Mouse (Mus musculus): ENCODE measurements at regions not wholly inside any gene's neighbourhood (a gene's known extent, or its start where the extent isn't known, plus 50 kb on each side); places are given as distances from the start of the nearest gene placed in this dataset.
A peak's percentile ranks its signal among the peaks of the same experiment; 100 is the strongest.

DNA sequence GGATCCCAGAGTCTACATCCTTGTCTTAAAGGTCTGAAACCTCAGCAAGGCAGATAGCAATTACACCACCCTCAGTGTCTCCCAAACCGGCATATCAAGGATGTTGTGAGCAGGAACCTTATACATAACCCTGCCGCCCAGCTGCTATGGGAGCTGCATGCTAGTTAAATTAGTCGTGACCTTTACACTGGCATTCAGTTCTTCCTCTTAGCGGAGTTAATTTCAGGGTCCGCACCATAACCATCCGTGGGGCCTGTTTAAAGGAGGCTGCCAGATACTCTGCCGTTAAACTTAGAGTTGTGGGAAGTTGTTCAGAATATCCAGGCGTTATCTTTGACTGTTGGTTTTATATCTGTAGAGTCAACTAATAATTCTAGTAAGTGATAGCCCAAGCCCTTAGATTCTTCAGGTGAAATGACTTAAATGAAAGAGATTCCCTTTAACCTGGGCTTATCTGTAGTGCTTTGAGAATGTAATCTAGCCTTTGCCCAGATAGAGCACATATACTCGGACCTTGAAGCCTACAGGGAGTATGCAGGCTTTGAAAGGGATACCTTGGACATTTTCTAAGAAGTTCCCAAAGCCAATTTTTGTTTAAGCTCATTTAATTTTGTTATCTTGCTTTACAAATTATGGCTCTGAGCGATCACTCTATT lies 153.3 kb upstream of the Spaca1 start:
- TF ChIP-seq CTCF (conservative IDR thresholded peaks at IDR 0.05; ENCODE audit: insufficient read depth, insufficient read length, low read depth, low read length): no peak
- no peak for TF ChIP-seq POLR2A (IDR thresholded peaks at IDR 0.05; ENCODE audit: low read depth, low read length)
- H3K27ac ChIP-seq (ENCODE audit: insufficient read depth, low read depth, low read length): no peak overlapping the region
- no peak overlapping the region for H3K4me3 ChIP-seq (ENCODE audit: insufficient read depth, low read depth, low read length)
- H3K27me3 ChIP-seq (replicated peaks; ENCODE audit: control insufficient read depth, insufficient read depth, low read length): no peaks in the 10 kb centered on the region
- 84% methylated on average over 10 of the region's 10 CpGs for WGBS
- no peaks in the 10 kb centered on the region for H3K36me3 ChIP-seq (ENCODE audit: control insufficient read depth, insufficient read depth, low read length)
- DNase-seq: no peak
- no peaks in the 10 kb centered on the region for H3K4me1 ChIP-seq (ENCODE audit: control insufficient read depth, insufficient read depth, low read length)

DNA sequence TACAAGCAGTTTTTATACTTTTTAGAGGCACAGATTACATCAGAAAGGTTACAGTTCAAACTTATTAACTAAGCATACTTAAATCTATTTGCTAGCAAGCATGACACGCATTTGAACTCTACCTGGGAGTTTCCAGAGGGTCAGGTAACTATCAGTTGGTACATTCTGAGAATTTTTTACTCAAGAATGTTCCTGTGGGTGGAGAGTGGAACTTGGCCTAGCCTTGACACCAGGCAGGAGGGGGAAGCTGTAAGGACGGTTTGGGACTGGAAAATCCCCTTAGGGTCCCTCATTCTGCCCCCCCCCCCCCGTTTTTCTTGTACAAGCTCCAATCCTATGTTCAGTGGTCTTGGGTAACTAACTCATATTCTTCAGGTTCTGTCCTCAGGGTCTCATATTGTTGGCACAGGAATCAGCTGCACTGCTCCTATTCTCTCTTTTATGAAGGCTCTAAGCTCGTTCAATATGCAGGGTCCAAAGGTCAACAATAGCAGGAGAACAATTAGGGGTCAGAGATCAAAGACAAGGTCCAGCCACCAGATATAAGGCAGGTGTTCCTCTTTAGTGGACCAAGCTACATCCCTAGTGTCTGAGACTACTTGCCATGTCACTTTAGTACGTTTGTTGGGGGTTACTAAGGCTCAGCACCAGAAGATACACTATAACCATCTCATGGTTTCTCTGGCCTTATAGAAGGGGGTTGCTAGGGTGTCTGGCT lies 159.3 kb upstream of the Spaca1 start:
- DNase-seq: peak; percentile 37
- H3K4me3 ChIP-seq (ENCODE audit: insufficient read depth, low read depth, low read length): no peak overlapping the region
- H3K27me3 ChIP-seq (replicated peaks; ENCODE audit: control insufficient read depth, insufficient read depth, low read length): no peaks in the 10 kb centered on the region
- H3K4me1 ChIP-seq (ENCODE audit: control insufficient read depth, insufficient read depth, low read length): no peaks in the 10 kb centered on the region
- TF ChIP-seq CTCF (conservative IDR thresholded peaks at IDR 0.05; ENCODE audit: insufficient read depth, insufficient read length, low read depth, low read length) (no peak), POLR2A (IDR thresholded peaks at IDR 0.05; ENCODE audit: low read depth, low read length) (no peak)
- 41% methylated on average over 5 of the region's 5 CpGs for WGBS
- no peaks in the 10 kb centered on the region for H3K36me3 ChIP-seq (ENCODE audit: control insufficient read depth, insufficient read depth, low read length)
- H3K27ac ChIP-seq (ENCODE audit: insufficient read depth, low read depth, low read length): no peak overlapping the region

DNA sequence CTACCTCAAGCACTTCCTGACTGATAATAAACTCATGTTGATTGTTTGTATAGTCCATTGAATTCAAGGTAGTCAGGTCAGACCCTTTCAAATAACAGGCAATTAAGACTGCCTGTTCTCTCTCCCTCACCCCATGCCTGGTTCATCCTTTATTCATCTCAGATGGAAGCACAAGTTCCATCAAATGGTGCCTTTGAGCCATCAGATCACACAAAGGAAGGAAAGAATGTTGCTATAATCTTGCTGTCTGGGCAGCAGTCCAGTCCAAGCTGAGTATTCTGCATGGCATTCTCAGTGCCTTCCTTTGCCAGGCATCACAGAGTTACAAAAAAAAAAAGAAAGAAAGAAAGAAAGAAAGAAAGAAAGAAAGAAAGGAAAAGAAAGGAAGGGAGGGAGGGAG lies 163.7 kb upstream of the Spaca1 start:
- no peaks in the 10 kb centered on the region for H3K4me1 ChIP-seq (ENCODE audit: control insufficient read depth, insufficient read depth, low read length)
- H3K4me3 ChIP-seq (ENCODE audit: insufficient read depth, low read depth, low read length): no peak overlapping the region
- no peak for DNase-seq
- no peak overlapping the region for H3K27ac ChIP-seq (ENCODE audit: insufficient read depth, low read depth, low read length)
- TF ChIP-seq POLR2A (IDR thresholded peaks at IDR 0.05; ENCODE audit: low read depth, low read length) (no peak), CTCF (conservative IDR thresholded peaks at IDR 0.05; ENCODE audit: insufficient read depth, insufficient read length, low read depth, low read length) (no peak)
- no peaks in the 10 kb centered on the region for H3K27me3 ChIP-seq (replicated peaks; ENCODE audit: control insufficient read depth, insufficient read depth, low read length)
- no peaks in the 10 kb centered on the region for H3K36me3 ChIP-seq (ENCODE audit: control insufficient read depth, insufficient read depth, low read length)

DNA sequence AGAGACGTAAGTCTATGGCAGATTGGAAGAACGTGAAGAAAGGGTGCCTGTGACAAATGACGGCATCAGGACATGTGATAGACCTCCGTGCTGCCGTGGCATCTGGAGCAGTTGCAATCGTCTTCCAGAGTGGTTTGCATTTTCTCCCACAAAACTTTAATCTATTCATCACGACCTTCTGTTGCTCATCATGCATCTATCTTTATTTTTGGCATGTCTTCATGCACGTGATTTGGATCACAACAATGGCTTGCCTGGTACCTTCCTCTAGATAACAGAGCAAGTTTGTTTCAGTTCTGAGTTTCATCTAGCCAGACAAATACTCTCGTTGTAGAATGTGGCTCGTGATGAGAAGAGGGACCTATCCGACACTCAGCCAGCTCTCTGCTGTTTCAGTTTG lies 164.4 kb upstream of the Spaca1 start:
- Histone ChIP-seq H3K36me3 (ENCODE audit: control insufficient read depth, insufficient read depth, low read length) (no peaks in the 10 kb centered on the region), H3K27ac (ENCODE audit: insufficient read depth, low read depth, low read length) (no peak overlapping the region), H3K27me3 (replicated peaks; ENCODE audit: control insufficient read depth, insufficient read depth, low read length) (no peaks in the 10 kb centered on the region), H3K4me1 (ENCODE audit: control insufficient read depth, insufficient read depth, low read length) (no peaks in the 10 kb centered on the region), H3K4me3 (ENCODE audit: insufficient read depth, low read depth, low read length) (no peak overlapping the region)
- WGBS: 75% methylated on average over 11 of the region's 11 CpGs
- DNase-seq: no peak
- TF ChIP-seq CTCF (conservative IDR thresholded peaks at IDR 0.05; ENCODE audit: insufficient read depth, insufficient read length, low read depth, low read length) (no peak), POLR2A (IDR thresholded peaks at IDR 0.05; ENCODE audit: low read depth, low read length) (no peak)

DNA sequence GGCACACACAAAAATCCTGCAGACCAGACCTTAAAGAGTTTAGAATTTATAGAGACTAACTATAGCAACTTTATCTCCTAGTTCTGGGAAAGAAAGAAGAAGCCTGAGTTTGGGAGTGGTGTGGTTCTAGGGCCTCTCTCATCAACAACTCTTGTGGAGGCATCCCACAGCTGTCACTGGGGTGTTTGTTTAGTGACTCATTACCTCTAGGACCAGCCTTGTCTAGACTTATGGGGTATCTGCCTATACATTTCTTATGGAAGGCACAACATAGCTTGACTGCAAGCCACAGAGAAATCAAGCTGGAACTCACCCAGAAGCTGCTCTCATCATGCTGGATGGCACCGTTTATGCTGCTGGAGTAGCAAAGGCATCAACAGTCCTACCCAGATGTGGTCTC lies 171.9 kb upstream of the Spaca1 start:
- no peaks in the 10 kb centered on the region for H3K4me1 ChIP-seq (ENCODE audit: control insufficient read depth, insufficient read depth, low read length)
- DNase-seq: no peak
- no peaks in the 10 kb centered on the region for H3K36me3 ChIP-seq (ENCODE audit: control insufficient read depth, insufficient read depth, low read length)
- WGBS: 83% methylated on average over 1 of the region's 1 CpGs
- H3K27me3 ChIP-seq (replicated peaks; ENCODE audit: control insufficient read depth, insufficient read depth, low read length): no peaks in the 10 kb centered on the region
- no peak overlapping the region for H3K27ac ChIP-seq (ENCODE audit: insufficient read depth, low read depth, low read length)
- no peak overlapping the region for H3K4me3 ChIP-seq (ENCODE audit: insufficient read depth, low read depth, low read length)
- TF ChIP-seq CTCF (conservative IDR thresholded peaks at IDR 0.05; ENCODE audit: insufficient read depth, insufficient read length, low read depth, low read length): no peak
- no peak for TF ChIP-seq POLR2A (IDR thresholded peaks at IDR 0.05; ENCODE audit: low read depth, low read length)

DNA sequence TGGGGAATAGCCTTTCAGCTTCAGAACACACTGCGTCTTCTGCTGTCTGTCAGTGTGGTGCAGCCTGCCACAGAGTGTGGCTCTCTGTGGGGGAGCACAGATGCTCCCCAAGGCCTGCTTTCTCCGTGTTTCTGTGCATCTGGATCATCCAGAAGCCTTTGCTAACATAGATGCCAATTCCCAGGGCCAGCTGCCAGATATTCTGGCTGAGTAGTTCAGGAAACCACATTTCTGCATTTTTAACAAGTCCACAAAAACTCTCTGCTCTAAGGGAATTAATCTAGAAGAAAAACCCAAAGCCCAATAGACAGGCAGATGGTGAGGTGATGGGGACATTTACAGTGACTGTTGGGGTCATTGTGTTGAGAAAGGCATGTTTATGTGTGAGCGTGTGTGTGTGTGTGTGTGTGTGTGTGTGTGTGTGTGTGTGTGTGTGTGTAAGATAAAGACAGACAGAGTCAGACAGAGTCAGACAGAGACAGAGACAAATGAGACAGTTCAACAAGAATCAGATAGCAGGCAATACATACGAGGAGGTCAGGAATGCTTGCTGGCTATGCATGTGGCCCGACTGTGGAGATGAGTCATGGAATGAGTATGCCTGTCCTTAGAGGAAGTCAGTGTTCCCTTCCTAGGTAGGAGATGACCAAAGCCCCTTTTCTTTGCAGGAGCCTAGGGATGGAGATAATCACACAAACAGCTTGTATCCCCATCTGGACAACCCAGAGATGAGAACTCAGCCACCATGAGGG lies 176.3 kb upstream of the Spaca1 start:
- DNase-seq: no peak
- Histone ChIP-seq H3K27me3 (replicated peaks; ENCODE audit: control insufficient read depth, insufficient read depth, low read length) (no peaks in the 10 kb centered on the region), H3K27ac (ENCODE audit: insufficient read depth, low read depth, low read length) (no peak overlapping the region), H3K4me1 (ENCODE audit: control insufficient read depth, insufficient read depth, low read length) (no peaks in the 10 kb centered on the region), H3K36me3 (ENCODE audit: control insufficient read depth, insufficient read depth, low read length) (no peaks in the 10 kb centered on the region), H3K4me3 (ENCODE audit: insufficient read depth, low read depth, low read length) (no peak overlapping the region)
- WGBS: 54% methylated on average over 5 of the region's 5 CpGs
- TF ChIP-seq CTCF (conservative IDR thresholded peaks at IDR 0.05; ENCODE audit: insufficient read depth, insufficient read length, low read depth, low read length) (no peak), POLR2A (IDR thresholded peaks at IDR 0.05; ENCODE audit: low read depth, low read length) (no peak)

DNA sequence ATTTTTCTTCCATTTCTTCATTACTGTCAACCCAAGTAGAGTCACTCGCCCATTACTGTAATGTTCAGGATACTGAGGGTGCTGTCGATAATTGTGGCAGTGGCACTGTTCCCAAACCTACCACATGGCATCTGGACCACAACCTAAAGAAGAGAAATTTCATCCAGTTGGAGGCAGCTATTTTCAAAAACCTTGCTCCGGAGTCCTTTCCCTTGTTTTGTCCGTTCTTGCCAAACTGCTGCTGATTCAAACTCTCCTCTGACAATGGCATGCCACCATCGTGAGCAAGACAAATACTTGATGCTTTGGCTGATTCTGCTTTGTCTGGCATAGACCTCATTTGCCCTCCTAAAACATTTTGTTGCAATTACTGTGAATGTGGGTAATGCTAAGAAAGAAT lies 176.9 kb upstream of the Spaca1 start:
- H3K27me3 ChIP-seq (replicated peaks; ENCODE audit: control insufficient read depth, insufficient read depth, low read length): no peaks in the 10 kb centered on the region
- H3K4me3 ChIP-seq (ENCODE audit: insufficient read depth, low read depth, low read length): no peak overlapping the region
- H3K36me3 ChIP-seq (ENCODE audit: control insufficient read depth, insufficient read depth, low read length): no peaks in the 10 kb centered on the region
- H3K4me1 ChIP-seq (ENCODE audit: control insufficient read depth, insufficient read depth, low read length): no peaks in the 10 kb centered on the region
- DNase-seq: no peak
- 92% methylated on average over 5 of the region's 5 CpGs for WGBS
- TF ChIP-seq POLR2A (IDR thresholded peaks at IDR 0.05; ENCODE audit: low read depth, low read length) (no peak), CTCF (conservative IDR thresholded peaks at IDR 0.05; ENCODE audit: insufficient read depth, insufficient read length, low read depth, low read length) (no peak)
- no peak overlapping the region for H3K27ac ChIP-seq (ENCODE audit: insufficient read depth, low read depth, low read length)

Data from kidney, adult 2 months (tissue).